Mouse (Mus musculus): ENCODE results near the gene Ak4.
A peak's percentile ranks its signal among the peaks of the same experiment; 100 is the strongest.

Ak4 gene

DNA sequence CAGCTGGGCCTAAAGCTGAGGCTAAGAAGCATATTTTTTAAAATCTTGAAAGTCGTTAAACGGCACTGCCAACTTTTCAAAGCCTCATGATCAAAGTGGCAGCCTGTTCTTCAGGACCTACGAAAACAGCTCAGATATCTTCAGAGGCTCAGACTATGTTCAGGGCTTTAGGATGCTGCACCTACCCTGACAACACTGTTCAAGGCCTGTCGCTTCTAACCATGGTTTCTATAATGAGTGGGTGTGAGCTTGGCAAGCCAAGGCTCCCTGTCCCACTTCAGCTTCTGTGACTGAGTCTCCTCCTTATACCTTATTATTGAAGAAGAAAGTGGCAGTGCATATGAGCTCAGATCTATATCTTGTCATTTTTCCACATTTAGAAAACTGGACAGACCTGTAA lies 40.3 kb downstream of the Ak4 start:
- no peak for DNase-seq (ENCODE audit: inconsistent ontology term)

DNA sequence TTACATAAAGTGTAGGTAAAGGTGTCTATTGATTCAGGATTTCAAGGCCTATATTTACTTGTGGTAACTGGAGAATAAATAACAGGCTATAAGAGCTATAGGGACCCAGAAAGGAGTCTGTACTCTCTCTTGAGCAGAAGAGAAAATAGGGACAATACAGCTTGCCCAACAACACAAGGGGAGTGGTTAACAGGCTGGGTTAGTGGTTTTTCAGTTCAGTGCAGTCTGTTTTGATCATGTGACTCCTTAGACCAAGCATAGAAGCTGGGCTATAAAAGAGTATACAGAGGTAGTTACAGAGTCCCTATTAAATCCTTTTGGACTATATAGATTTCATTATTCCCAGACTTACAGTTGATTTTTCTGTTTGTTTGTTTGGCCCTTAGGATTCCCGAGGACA lies 41.0 kb downstream of the Ak4 start:
- DNase-seq (ENCODE audit: inconsistent ontology term): no peak

DNA sequence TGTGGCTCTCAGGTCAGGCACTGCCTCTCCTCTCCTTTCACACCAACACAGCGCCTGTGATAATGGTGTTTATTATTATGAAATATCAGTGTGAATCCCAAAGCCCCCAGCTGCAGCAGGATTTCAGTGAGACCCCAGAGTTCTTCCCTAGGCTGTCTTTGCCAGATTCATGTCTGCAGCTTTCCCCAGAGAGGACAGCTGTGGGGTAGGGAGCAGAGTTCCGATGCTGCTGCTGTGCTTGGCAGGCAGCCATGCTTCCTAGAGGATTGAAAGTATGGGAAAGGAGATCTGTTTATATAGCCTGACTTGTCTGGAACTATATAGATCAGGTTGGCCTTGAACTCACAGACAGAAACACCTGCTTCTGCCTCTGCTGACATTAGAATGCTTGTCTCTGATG lies 43.0 kb downstream of the Ak4 start:
- DNase-seq (ENCODE audit: inconsistent ontology term): no peak

DNA sequence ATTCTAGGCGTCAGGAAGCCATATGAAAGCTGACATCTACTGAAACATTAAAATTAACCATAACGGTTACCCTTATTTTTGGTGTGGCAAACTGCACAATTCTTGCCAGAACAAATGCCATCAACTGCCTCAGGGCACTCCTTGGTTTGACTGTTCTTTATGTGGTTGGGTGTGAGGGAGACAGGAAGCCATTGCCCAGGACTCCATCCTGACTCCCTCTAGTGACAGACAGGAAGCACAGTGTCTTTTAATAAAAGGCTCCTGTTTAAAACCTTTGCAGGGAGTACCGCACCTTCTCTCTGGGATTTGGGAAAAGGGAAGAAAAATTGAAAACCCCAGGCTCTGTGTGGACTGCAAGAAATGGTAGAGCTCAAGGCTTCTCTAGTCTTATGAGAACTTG lies 47.2 kb downstream of the Ak4 start:
- no peak for DNase-seq (ENCODE audit: inconsistent ontology term)

DNA sequence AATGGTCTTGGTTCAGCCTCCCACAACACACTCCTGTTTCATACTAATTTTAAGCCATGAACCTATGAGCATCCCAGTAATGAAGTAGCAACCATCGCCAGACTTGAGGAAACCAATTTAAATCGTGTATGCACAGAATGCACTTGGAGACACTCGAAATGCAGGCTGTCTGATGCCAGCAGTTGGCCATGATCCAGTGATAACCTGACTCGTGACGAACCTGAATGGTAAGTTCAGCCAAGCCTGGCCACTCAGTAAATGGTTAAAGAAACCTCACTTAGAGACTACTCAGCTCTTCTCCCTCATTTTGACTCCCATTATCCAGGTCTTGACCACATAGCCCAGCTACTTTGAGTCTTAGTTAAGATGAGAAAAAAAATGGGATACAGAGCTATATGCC lies 50.2 kb downstream of the Ak4 start:
- DNase-seq (ENCODE audit: inconsistent ontology term): no peak

DNA sequence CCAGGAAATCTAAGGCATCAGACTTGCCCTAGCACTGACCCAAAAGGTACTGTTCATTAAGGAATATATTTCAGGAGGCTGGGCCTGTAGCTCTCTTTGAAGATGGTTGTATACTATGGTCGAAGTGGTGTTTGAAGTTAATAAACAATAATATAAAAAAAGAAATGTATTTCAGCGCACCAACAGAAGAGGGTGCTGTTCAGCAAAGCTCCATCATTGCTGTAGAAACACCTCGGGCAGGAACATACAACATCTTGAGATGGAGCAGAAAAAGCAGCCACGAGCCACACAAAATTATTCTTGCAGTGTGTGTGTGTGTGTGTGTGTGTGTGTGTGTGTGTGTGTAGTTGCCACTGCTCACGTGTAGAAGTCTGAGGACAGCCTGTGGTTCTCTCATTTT lies 51.5 kb downstream of the Ak4 start:
- no peak for DNase-seq (ENCODE audit: inconsistent ontology term)

DNA sequence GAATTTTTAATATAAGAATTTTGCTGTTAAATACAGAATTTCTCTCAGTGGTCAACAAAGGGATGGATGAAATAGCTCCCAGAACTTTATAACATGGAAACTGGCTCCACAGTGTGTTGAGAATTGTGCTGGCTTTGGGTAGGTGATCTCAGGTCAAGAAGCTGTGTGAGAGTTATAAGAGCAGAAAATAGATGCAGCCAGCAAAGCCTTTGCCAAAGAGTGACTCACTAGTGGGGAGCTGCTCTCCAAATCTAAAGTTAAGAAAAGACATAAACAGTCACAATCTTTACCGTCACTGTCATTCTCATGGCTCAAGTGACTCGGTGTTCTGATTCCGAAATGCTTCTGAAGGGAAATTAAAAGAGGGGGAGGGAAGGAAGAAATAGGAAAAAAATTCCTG lies 53.7 kb downstream of the Ak4 start:
- DNase-seq (ENCODE audit: inconsistent ontology term): no peak

DNA sequence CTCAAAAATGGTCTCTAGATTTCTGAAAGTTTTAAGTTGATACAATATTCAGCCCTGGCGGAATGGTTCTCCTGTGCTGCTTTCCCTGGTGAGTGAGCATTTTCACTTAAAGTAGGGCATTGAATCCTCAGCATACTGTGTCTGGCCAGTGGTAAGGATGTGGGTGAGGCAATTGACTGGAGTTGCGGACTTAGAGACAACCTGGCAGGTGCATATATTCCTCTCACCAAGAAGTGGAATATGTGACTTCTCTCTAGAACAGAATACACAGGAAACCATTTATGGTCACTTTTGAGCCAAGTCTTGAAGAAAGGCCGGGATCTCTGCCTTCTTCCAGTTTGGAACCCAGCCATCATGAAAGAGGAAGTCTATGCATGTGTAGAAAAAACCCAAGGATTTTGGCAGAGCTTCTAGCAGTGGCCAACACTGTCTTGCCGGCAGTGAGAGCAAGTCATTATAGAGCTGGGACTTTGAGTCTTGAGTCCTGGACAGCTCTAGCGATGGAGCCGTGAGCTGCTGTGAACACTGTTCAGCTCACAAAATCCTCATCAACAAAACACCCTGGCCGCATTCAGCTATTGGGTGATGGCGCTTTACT lies 71.3 kb downstream of the Ak4 start:
- no peak for DNase-seq (ENCODE audit: inconsistent ontology term)

DNA sequence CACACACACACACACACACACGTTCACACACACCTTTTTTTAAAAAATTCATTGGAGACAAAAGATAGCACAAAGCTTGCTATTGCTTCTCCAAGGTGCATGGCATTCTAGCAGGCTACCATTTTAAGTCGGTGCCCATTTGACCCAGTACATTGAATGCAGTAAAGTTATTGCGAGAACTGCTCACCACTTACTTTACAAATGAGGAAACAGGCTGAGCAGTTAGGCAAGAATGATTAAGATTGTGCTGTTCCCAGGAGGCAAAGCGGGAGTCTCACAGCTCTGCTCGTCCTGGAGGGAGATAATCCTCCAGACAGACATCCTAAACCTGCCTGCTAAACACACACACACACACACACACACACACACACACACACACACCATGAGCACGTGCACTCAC lies 72.6 kb downstream of the Ak4 start:
- no peak for DNase-seq (ENCODE audit: inconsistent ontology term)

DNA sequence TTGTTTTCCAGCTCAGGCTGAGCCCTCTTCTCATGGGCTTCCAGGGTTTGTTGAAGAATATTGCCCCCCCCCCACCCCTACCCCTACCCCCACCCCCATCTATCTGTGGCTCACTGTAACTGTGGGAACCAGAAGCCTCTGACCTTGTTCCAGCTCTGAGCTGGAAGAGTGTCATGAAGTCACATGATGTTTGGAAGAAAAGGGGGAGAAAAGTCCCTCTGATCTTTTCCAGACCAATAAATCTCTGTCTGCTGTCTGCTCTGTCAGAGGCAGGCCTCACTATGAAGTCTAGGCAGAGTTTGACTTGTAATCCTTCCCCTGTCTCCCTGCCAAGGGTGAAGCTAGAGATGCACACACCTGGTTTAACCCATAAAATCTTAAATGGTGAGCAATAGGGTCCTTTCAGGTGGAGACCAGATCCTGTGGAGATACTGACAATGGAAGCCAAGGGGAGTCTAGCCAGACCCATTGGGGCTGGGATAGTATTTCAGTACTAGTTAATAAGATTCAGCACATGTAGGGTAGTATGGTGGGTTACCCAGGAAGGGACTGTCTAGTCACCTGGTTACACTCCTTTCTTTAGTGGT lies 74.6 kb downstream of the Ak4 start:
- DNase-seq (ENCODE audit: inconsistent ontology term): peak; percentile 27

DNA sequence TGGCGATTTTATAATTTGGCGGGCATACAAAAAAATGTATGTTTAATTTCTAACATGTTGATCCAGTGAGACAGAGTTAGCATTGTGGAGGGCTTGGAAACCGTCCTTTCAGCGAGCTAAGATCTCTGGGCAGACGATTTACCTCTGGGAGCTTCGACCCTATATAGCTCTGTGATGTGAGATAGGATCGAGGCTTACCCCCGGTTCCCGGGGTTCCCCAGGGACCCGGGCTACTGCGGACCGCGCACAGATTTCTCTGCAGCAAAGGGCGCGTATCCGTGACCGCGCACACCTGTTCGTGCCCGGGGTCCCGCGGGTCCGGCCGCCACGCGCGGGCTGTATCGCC lies 77.1 kb downstream of the Ak4 start:
- no peak for DNase-seq (ENCODE audit: inconsistent ontology term)

DNA sequence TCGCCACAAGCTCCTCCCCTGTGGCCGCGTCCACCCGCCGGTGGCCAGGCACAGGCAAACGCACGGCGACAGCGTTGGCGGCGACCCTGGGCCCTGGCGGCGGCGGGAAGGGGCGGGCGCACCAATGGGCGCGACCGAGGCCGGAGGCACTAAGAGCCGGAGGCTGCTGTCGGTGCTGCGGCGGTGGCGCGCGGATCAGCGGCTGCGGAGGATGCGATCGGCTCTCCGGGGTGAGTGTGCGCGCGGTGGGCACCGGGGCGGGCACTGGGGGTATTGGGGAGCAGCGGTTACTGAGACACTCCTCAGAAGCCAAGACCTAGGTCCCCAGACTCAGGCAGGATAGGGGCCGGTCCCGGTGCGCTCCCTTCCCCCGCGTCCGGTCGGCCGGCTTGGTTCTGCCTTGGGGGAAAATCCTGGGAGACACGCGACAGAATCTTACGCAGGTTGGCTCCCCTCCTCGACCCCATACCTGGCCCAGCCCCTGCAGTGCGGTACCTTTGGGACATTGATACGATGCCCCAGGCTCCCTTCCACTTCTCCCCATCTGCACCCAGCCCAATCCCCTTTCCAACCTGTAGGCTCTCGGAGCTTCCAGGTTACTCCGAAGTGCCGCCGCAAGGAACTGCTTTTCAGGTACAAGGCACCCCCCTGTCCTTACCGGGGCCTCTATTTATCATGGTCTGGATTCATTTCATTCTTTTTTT lies 77.6 kb downstream of the Ak4 start, which contains the start of gene Dnajc6:
Dnajc6 (plus strand) TSS at position 115 of the 704 bp plus-strand sequence.
- peak; percentile 42 for DNase-seq (ENCODE audit: inconsistent ontology term)

DNA sequence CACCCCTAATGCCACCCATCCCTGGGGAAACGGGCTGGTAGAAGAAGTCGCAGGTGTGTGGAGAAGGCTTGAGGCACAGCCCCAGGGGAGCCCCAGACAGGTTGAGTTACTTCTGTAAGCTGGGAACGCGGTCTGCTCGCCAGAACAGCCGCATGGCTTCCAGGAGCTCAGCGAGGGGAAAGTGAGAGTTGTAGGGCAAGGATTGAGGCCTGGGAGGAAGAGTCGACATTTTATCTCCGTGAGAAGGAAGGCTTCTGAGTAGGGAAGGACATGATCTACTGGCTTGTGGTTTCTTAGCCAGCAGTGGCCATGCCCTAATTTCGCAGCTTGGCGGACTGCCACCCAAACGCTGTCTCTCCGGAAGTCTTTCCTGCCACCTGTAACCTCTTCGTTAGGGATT lies 78.3 kb downstream of the Ak4 start:
- no peak for DNase-seq (ENCODE audit: inconsistent ontology term)

DNA sequence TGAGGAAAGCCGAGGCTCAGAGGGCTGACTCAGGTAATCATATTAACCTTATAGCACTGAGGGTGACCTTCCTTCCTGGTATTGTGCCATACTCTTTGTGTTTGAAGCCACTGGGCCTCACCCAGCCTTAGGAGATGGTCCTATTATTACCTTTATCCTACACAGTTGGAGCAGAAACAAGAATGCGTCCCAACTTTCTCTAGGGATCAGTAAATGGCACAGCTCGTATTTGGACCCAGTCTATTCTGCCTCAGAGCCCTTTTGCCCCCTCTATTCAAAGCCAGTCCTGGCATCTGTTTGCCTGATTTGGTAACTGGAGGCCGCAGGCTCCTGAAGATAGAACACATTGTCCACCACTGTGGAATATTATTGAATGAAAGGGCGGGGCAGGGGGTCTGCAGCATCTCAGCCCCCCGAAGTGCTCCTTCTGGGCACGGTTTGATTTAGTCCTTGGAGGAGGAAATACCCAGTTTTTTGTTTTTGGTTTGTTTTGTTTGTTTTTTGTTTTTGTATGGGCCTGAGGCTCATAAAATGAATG lies 85.5 kb downstream of the Ak4 start:
- DNase-seq (ENCODE audit: inconsistent ontology term): no peak

DNA sequence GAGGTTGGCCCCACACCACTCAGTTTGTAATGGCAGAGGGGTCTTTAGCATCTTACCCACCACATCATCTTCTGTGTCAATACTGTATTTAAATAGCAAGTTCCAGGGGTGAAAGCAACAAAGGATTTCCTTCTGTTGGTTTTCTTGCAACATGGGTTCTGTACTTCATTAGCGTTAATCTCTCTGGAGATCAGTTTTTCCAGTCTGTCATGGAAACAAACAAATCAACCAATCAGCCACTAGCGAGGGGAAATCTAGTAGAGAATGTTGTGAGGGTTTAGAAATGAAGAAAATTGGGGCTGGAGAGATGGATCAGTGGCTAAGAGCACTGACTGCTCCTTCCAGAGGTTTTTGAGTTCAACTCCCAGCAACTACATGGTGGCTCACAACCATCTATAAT lies 86.9 kb downstream of the Ak4 start:
- DNase-seq (ENCODE audit: inconsistent ontology term): no peak

DNA sequence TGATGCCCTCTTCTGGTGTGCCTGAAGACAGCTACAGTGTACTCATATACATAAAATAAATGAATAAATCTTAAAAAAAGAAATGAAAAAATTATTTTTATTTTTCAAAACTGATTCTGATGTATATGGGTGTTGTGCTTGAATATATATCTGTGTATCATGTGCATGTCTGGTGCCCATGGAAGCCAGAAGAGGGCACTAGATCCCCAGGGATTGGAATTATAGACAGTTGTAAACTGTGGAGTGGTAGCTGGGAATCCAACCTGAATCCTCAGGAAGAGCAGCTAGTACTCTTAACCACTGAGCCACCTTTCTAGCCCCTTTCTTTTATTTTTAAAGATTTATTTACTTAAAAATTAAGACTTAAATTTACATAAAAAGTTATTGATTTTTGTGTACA lies 87.3 kb downstream of the Ak4 start:
- no peak for DNase-seq (ENCODE audit: inconsistent ontology term)

DNA sequence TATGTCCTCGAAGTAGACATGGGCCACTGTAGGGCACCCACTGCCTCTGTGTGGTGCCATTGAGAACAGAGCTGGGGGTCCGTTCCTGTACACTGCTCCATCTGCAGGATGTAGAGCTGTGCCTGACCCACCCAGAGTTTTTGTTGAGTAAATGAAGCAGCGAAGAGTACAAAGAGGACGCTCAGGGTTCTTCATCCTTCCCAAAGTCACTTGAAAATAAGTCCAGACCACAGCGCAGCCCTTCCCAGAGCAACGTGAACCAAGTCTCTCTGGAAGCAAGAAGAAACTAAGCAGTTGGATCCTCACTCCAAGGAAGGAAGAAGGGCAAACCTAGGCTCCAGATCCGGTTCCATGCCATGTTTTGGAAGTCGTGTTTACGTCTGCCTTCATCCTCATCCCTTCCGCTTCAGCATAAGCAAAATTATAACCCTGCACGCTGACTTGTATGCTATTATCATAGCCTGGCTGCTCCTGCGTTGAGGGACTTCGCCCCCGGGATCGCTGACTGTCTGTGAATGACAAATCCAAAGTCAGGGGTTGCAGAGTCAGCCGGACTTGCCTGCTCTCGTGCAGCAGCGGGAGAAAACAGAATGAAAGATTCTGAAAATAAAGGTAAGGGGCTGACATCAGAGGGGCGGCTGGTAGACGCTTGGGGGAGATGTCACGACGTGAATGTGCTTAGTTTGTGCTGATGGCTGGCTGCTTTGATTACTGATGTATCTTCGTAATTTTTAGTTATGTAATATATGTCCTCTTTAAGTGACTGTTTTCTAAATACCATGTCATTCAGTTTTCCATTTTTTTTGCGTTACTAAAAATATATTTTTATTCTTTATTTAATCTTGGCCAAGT lies 88.7 kb downstream of the Ak4 start:
- DNase-seq (ENCODE audit: inconsistent ontology term): peak; percentile 45

DNA sequence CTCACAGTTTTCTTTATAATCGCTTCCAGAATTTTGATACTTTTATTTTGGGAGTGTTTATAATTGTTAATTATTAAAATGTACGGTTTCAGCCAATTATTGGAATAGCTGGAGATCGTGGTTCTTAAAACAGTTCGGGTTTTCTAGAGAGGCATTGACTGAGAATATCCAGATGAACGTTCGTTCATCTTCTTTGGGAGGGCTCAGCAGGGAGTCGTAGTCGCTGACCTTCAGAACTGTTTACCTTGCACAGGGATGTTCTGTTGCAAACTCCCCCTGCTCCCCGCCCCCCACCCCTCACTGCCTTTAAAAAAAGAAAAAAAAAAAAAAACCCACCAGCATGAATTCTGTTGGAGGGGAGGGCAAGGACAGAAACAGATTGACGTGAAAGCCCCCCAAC lies 89.4 kb downstream of the Ak4 start:
- DNase-seq (ENCODE audit: inconsistent ontology term): peak; percentile 13

DNA sequence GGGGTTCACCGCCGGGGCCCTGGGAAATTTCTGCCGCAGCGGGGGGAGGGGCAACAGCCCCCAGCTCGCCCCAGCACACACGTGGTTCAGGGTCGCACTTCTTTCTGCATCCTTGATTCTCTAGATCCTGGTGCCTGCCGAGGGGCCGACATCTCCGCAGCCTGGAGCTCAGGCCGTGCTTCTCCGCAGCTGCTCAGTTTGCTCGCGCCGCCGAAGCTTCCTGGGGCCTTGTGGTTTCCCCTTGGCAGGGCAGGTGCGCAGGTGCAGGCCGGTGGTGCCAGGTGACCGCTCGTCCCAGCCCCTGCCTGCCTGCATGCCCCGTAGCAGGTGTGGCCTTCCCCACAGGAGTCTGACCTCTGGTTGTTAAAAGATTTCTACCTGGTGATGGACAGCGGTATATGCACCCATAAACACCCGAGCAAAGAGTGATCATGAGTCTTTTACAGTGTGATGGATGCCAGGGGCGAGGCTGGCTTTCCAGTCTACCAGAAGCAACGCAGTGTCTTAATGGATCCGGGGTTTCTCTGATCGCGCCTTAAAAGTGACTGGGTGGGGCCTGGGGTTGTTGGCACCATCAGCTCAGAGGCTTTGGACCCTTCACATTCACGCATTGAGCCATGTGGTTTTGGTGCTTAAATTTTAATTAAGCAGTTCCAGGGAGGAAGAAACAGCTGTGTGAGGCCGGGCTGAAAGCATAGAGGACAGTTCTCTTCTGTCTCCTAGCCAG lies 89.9 kb downstream of the Ak4 start:
- peak; percentile 29 for DNase-seq (ENCODE audit: inconsistent ontology term)

DNA sequence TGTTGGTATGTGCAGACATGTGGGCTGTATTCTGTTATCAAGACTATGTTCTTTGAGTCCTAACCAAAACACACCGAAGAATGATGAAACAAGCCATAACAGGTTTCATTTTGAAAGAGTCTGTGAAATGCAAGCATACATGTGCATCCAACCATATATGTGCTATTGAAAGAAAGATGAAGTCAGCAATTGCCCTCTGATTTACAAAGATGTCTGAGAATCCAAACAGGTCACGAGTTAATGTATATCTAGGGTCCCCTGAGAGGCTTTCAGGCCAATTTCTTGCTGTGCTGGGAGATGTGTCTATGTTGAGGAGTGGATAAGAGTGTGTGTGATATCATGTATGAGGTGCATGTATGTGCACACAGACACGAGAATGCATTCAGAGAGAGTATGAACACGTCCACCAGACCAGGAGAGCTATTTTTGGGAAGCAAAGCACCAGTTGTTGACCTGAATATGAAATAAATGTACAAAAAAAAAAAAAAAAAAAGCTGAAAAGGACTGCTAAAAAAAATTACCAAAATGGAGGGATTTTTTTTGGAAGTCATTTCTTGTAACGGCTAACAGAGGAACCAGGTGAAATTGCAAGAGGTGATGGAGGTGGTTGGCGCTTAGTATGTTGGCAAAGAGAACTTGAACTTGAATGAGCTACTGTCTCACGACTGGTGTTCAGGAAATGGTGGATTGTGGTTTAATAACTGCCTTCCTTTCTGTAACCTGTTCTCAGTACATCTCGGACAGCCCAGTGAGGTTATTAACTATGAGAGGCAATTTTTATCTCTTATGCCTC lies 91.2 kb downstream of the Ak4 start:
- no peak for DNase-seq (ENCODE audit: inconsistent ontology term)

DNA sequence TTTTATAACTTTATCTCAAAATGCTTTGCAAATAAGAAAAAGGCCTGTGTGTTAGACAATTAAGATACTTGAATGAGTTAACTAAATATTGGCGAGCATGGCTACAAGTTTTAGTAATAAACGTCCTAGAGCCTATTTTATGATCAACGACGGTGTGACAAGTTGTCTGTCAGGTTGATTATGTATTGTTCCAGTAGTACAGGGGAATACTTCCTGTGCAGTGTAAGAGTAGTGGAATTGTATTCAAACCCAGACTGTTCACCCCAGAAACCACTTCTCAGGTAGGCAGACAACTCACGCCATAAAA lies 91.8 kb downstream of the Ak4 start:
- DNase-seq (ENCODE audit: inconsistent ontology term): no peak

All from Muller cell, postnatal 12 days (primary cell).